Mouse (Mus musculus): ENCODE results near the gene Dph1. TPM values are rescaled to one million over a fixed set of nuclear protein-coding genes. Genes with fewer than 3 reads are reported as not detected.

Gene Dph1
- total RNA-seq, 1 experiment: 32.8 TPM

DNA sequence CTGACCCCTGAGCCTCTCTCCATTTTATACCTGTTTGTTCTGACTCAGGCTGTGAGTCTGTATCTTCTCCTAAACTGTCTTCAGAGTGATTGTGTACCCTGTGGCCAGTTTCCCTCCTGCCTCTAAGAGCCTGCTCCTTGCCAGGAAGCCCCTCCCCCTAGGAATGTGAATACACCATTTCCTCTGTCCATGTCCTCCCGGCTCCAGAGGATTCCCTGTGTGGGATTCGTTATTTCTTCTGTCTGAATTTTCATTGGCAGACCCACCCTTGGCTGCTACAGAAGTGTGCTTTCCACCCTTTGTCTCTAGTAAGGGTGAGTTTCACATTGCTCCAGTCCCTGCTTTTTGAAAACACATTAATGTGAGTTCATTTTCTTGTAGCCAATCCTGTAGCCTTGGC lies 57.1 kb downstream of the Dph1 start:
- Histone ChIP-seq H3K27ac (ENCODE audit: insufficient read depth, low read depth, low read length, poor library complexity, severe bottlenecking) (no peak overlapping the region), H3K4me3 (ENCODE audit: insufficient read depth in 1 of 2, low read depth in 1 of 2, low read length in 2 of 2, poor library complexity in 1 of 2, severe bottlenecking in 1 of 2) (no peak overlapping the region), H3K4me1 (ENCODE audit: control insufficient read depth in 2 of 2, insufficient read depth in 2 of 2, low read length in 2 of 2, poor library complexity in 1 of 2) (no peaks in the 10 kb centered on the region; a peak in 1 of 4 replicates), H3K36me3 (ENCODE audit: control insufficient read depth, insufficient read depth, low read length, poor library complexity, severe bottlenecking) (no peaks in the 10 kb centered on the region), H3K9ac (ENCODE audit: insufficient read depth, low read depth, low read length, poor library complexity, severe bottlenecking) (no peak overlapping the region), H3K9me3 (ENCODE audit: control insufficient read depth, insufficient read depth, low read depth, low read length) (no peaks in the 10 kb centered on the region)
- DNase-seq (ENCODE audit: low read depth, low spot score): peak; percentile 26
- in situ Hi-C loops (cut with MboI; ENCODE audit: low sequenced_read_pairs in 2 of 2, unreplicated experiment in 2 of 2): no loop called here
- TF ChIP-seq CHD2 (IDR thresholded peaks at IDR 0.05; ENCODE audit: low read depth, low read length) (no peak), ZNF384 (IDR thresholded peaks at IDR 0.05; ENCODE audit: low read depth, low read length) (no peak), ZC3H11A (IDR thresholded peaks at IDR 0.05; ENCODE audit: borderline replicate concordance, low read depth, low read length) (no peak), MAFK (IDR thresholded peaks at IDR 0.05; ENCODE audit: insufficient read depth, low read depth, low read length) (no peak), HCFC1 (IDR thresholded peaks at IDR 0.05; ENCODE audit: borderline replicate concordance, insufficient read depth, low read length) (no peak)

DNA sequence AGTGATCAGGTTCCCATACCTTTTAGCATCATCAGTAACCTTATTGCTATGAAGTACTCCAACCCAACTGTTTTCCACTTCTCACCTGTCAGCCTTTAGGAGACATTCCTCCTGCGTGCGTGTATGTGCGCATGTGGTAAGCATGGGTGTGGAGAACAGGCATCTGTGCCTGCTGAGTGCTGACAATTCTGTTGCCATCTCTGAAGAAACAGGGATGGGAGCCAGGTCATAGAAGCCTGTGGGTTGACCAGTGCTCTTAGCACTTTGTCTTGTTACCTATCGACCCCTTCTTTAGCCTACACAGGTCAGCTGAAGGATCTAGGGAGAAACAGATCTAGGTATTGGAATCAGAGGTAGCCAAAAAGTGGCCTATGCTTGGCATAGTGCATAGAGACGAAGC lies 57.6 kb downstream of the Dph1 start:
- no peak overlapping the region for H3K4me3 ChIP-seq (ENCODE audit: insufficient read depth in 1 of 2, low read depth in 1 of 2, low read length in 2 of 2, poor library complexity in 1 of 2, severe bottlenecking in 1 of 2)
- DNase-seq (ENCODE audit: low read depth, low spot score): no peak
- no peak overlapping the region for H3K9ac ChIP-seq (ENCODE audit: insufficient read depth, low read depth, low read length, poor library complexity, severe bottlenecking)
- no peaks in the 10 kb centered on the region; a peak in 1 of 4 replicates for H3K4me1 ChIP-seq (ENCODE audit: control insufficient read depth in 2 of 2, insufficient read depth in 2 of 2, low read length in 2 of 2, poor library complexity in 1 of 2)
- TF ChIP-seq CHD2 (IDR thresholded peaks at IDR 0.05; ENCODE audit: low read depth, low read length): no peak
- TF ChIP-seq MAFK (IDR thresholded peaks at IDR 0.05; ENCODE audit: insufficient read depth, low read depth, low read length): no peak
- TF ChIP-seq HCFC1 (IDR thresholded peaks at IDR 0.05; ENCODE audit: borderline replicate concordance, insufficient read depth, low read length): no peak
- TF ChIP-seq ZC3H11A (IDR thresholded peaks at IDR 0.05; ENCODE audit: borderline replicate concordance, low read depth, low read length): no peak
- no peak for TF ChIP-seq ZNF384 (IDR thresholded peaks at IDR 0.05; ENCODE audit: low read depth, low read length)
- no peak overlapping the region for H3K27ac ChIP-seq (ENCODE audit: insufficient read depth, low read depth, low read length, poor library complexity, severe bottlenecking)
- no peaks in the 10 kb centered on the region for H3K9me3 ChIP-seq (ENCODE audit: control insufficient read depth, insufficient read depth, low read depth, low read length)
- H3K36me3 ChIP-seq (ENCODE audit: control insufficient read depth, insufficient read depth, low read length, poor library complexity, severe bottlenecking): no peaks in the 10 kb centered on the region
- in situ Hi-C loops (cut with MboI; ENCODE audit: low sequenced_read_pairs in 2 of 2, unreplicated experiment in 2 of 2): no loop called here

- TF ChIP-seq MAFK (IDR thresholded peaks at IDR 0.05; ENCODE audit: insufficient read depth, low read depth, low read length): no peak
- TF ChIP-seq ZC3H11A (IDR thresholded peaks at IDR 0.05; ENCODE audit: borderline replicate concordance, low read depth, low read length): no peak
- no peak for TF ChIP-seq ZNF384 (IDR thresholded peaks at IDR 0.05; ENCODE audit: low read depth, low read length)
- TF ChIP-seq HCFC1 (IDR thresholded peaks at IDR 0.05; ENCODE audit: borderline replicate concordance, insufficient read depth, low read length): no peak
- TF ChIP-seq CHD2 (IDR thresholded peaks at IDR 0.05; ENCODE audit: low read depth, low read length): no peak
- in situ Hi-C loops (cut with MboI; ENCODE audit: low sequenced_read_pairs in 2 of 2, unreplicated experiment in 2 of 2): no loop called here
- no peak for DNase-seq (ENCODE audit: low read depth, low spot score)
Observed at GRCm38 (mm10) chr11:75132278-75132677, 58.8 kb downstream of the Dph1 start.

GRCm38 (mm10) chr11:75131300-75131699 lies 59.7 kb downstream of the Dph1 start:
- no peak for DNase-seq (ENCODE audit: low read depth, low spot score)
- H3K36me3 ChIP-seq (ENCODE audit: control insufficient read depth, insufficient read depth, low read length, poor library complexity, severe bottlenecking): no peaks in the 10 kb centered on the region
- H3K4me1 ChIP-seq (ENCODE audit: control insufficient read depth in 2 of 2, insufficient read depth in 2 of 2, low read length in 2 of 2, poor library complexity in 1 of 2): no peaks in the 10 kb centered on the region; a peak in 1 of 4 replicates
- TF ChIP-seq ZC3H11A (IDR thresholded peaks at IDR 0.05; ENCODE audit: borderline replicate concordance, low read depth, low read length) (no peak), HCFC1 (IDR thresholded peaks at IDR 0.05; ENCODE audit: borderline replicate concordance, insufficient read depth, low read length) (no peak), ZNF384 (IDR thresholded peaks at IDR 0.05; ENCODE audit: low read depth, low read length) (no peak)
- no peaks in the 10 kb centered on the region for H3K9me3 ChIP-seq (ENCODE audit: control insufficient read depth, insufficient read depth, low read depth, low read length)
- H3K27ac ChIP-seq (ENCODE audit: insufficient read depth, low read depth, low read length, poor library complexity, severe bottlenecking): no peak overlapping the region
- no peak overlapping the region for H3K4me3 ChIP-seq (ENCODE audit: insufficient read depth in 1 of 2, low read depth in 1 of 2, low read length in 2 of 2, poor library complexity in 1 of 2, severe bottlenecking in 1 of 2)
- H3K9ac ChIP-seq (ENCODE audit: insufficient read depth, low read depth, low read length, poor library complexity, severe bottlenecking): no peak overlapping the region
- in situ Hi-C loops (cut with MboI; ENCODE audit: low sequenced_read_pairs in 2 of 2, unreplicated experiment in 2 of 2): no loop called here

More at GRCm38 (mm10) chr11:75132278-75132677, 58.8 kb downstream of the Dph1 start:
- Histone ChIP-seq H3K9ac (ENCODE audit: insufficient read depth, low read depth, low read length, poor library complexity, severe bottlenecking) (no peak overlapping the region), H3K27ac (ENCODE audit: insufficient read depth, low read depth, low read length, poor library complexity, severe bottlenecking) (no peak overlapping the region), H3K4me1 (ENCODE audit: control insufficient read depth in 2 of 2, insufficient read depth in 2 of 2, low read length in 2 of 2, poor library complexity in 1 of 2) (no peaks in the 10 kb centered on the region; a peak in 1 of 4 replicates), H3K36me3 (ENCODE audit: control insufficient read depth, insufficient read depth, low read length, poor library complexity, severe bottlenecking) (no peaks in the 10 kb centered on the region), H3K9me3 (ENCODE audit: control insufficient read depth, insufficient read depth, low read depth, low read length) (no peaks in the 10 kb centered on the region), H3K4me3 (ENCODE audit: insufficient read depth in 1 of 2, low read depth in 1 of 2, low read length in 2 of 2, poor library complexity in 1 of 2, severe bottlenecking in 1 of 2) (no peak overlapping the region)

DNA sequence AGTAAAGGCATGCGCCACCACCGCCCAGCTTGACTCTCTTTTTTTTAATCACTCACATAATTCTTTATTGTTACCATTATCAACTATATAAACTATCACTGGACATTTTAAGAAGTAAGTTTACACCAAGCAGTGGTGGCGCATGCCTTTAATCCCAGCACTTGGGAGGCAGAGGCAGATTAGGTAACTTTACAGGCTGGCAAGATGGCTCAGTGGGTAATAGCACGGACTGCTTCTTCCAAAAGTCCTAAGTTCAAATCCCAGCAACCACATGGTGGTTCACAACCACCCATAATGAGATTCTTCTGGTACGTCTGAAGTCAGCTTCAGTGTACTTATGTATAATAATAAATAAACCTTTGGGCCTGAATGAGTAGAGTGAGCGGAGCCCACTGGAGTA lies 61.6 kb downstream of the Dph1 start:
- no peaks in the 10 kb centered on the region for H3K9me3 ChIP-seq (ENCODE audit: control insufficient read depth, insufficient read depth, low read depth, low read length)
- no peaks in the 10 kb centered on the region for H3K36me3 ChIP-seq (ENCODE audit: control insufficient read depth, insufficient read depth, low read length, poor library complexity, severe bottlenecking)
- no peak overlapping the region for H3K9ac ChIP-seq (ENCODE audit: insufficient read depth, low read depth, low read length, poor library complexity, severe bottlenecking)
- TF ChIP-seq HCFC1 (IDR thresholded peaks at IDR 0.05; ENCODE audit: borderline replicate concordance, insufficient read depth, low read length): no peak
- TF ChIP-seq MAFK (IDR thresholded peaks at IDR 0.05; ENCODE audit: insufficient read depth, low read depth, low read length): no peak
- no peak for TF ChIP-seq CHD2 (IDR thresholded peaks at IDR 0.05; ENCODE audit: low read depth, low read length)
- no peak for DNase-seq (ENCODE audit: low read depth, low spot score)
- no peak overlapping the region for H3K4me3 ChIP-seq (ENCODE audit: insufficient read depth in 1 of 2, low read depth in 1 of 2, low read length in 2 of 2, poor library complexity in 1 of 2, severe bottlenecking in 1 of 2)
- in situ Hi-C loops (cut with MboI; ENCODE audit: low sequenced_read_pairs in 2 of 2, unreplicated experiment in 2 of 2): no loop called here
- H3K4me1 ChIP-seq (ENCODE audit: control insufficient read depth in 2 of 2, insufficient read depth in 2 of 2, low read length in 2 of 2, poor library complexity in 1 of 2): no peaks in the 10 kb centered on the region; a peak in 1 of 4 replicates
- H3K27ac ChIP-seq (ENCODE audit: insufficient read depth, low read depth, low read length, poor library complexity, severe bottlenecking): no peak overlapping the region

Other genes with a start within 250 kb of the Dph1 start
- 1.4 and 2.1 TPM in 2 replicates for gene Hic1, start 21.7 kb downstream of the Dph1 start, total RNA-seq (2012; rRNA removed)
- 11.7 and 14.8 TPM in 2 replicates for gene Ovca2, start 12.4 kb downstream of the Dph1 start, total RNA-seq (2012; rRNA removed)
- gene Rtn4rl1, start 2.5 kb upstream of the Dph1 start, total RNA-seq (2012; rRNA removed): 1.0 and 1.1 TPM in 2 replicates
- 193 and 317 TPM in 2 replicates for gene Rpa1, start 157.1 kb upstream of the Dph1 start, total RNA-seq (2012; rRNA removed)
- gene Smyd4, start 157.2 kb upstream of the Dph1 start, total RNA-seq (2012; rRNA removed): 27.0 and 28.3 TPM in 2 replicates
- 20.3 and 24.7 TPM in 2 replicates for gene Serpinf1, start 231.5 kb upstream of the Dph1 start, total RNA-seq (2012; rRNA removed)
- 0.27 TPM in 1 of 2 replicates, not detected in the other for gene Serpinf2, start 248.3 kb upstream of the Dph1 start, total RNA-seq (2012; rRNA removed)

Measured in ES-E14 (cell line).